Mouse (Mus musculus) liver, adult 2 months (tissue): ENCODE measurements around the gene Hook2.

ENCODE experiments used
- CTCF ChIP-seq: fragments of 200-500 bp; IDR thresholded peaks from 2 replicates; pipeline ENCODE4 v1.5.1; 2011; ENCODE audit warnings: low read depth, low read length, control low read depth
- POLR2A ChIP-seq: fragments of 200-500 bp; IDR thresholded peaks from 2 replicates; pipeline ENCODE4 v1.6.1; 2011; ENCODE audit warnings: low read length, control low read depth; ENCODE audit not compliant: insufficient read depth; ENCODE audit errors: extremely low read depth

DNA sequence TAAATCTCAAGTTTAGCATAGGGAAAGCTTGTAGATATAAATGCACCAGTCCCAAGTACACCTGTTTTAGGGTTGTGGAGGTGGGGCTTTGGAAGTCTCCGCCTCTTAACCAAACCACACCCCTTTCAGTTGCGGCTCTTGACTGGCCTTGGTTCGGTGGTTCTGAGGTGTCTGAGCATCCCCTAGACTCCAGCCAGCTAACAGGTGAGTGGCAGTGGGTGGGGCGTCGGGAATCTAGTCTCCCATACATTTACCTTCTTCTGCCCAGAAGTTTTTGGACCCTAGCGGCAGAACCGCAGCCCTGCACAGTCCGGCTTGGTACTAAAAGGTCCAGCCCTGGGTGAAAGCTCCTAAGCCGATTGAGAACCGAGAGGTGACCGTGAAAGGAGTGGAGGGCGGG is 40.6 kb upstream of the Hook2 start:
- TF ChIP-seq CTCF = no peak
- no peak for TF ChIP-seq POLR2A
